Mouse (Mus musculus) kidney, adult 2 months (tissue): ENCODE measurements around the gene Zc3h6.

Experiments
- CTCF ChIP-seq: fragments of 200-500 bp; conservative IDR thresholded peaks from 2 replicates; pipeline ENCODE4 v1.5.1; 2011; ENCODE audit warnings: low read depth, mild to moderate bottlenecking, control low read depth, low read length, moderate library complexity, mixed read lengths; ENCODE audit not compliant: insufficient read depth, insufficient read length
- POLR2A ChIP-seq: fragments of 200-500 bp; IDR thresholded peaks from one replicate; pipeline ENCODE4 v1.6.1; 2011; ENCODE audit warnings: low read depth, low read length, control low read depth

DNA sequence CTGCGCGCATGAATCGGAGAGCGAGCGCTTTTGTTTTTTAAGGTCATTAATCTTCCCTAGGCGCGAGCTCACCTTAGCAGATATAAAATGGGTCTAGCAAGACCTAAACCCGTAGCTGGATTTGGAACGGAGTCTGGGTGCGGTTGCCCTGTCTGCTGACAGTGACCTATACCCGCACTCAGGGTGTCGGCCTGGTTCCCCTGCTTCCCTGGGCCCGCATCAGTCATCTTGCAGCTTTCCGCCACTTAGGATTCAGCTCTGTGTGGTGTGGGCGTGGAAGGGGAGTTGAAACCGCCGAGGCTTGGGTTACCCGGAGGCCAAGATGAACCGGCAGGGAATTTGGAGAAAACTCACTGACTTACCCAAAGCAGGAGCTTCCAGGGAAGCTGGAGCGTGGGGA is 99.1 kb downstream of the Zc3h6 start:
- TF ChIP-seq CTCF (no peak), POLR2A (no peak)
